Mouse (Mus musculus): ENCODE measurements at regions not wholly inside any gene's neighbourhood (a gene's known extent, or its start where the extent isn't known, plus 50 kb on each side); places are given as distances from the start of the nearest gene placed in this dataset.

GRCm38 (mm10) chr15:97151793-97152192 is 95.1 kb upstream of the Pced1b start:
- Histone ChIP-seq H3K4me2 (replicated peaks; ENCODE audit: low read depth) (no peak overlapping the region), H3K4me3 (ENCODE audit: low read depth, low read length) (no peak overlapping the region), H3K9me3 (ENCODE audit: control insufficient read depth, low read length) (no peaks in the 10 kb centered on the region), H3K27me3 (ENCODE audit: control insufficient read depth, insufficient read depth, low read length) (no peaks in the 10 kb centered on the region), H3K4me1 (replicated peaks; ENCODE audit: control insufficient read depth, insufficient read depth) (no peaks in the 10 kb centered on the region), H3K27ac (replicated peaks) (no peak overlapping the region), H3K9ac (ENCODE audit: low read length) (no peak overlapping the region), H3K36me3 (ENCODE audit: control insufficient read depth, insufficient read depth, low read length) (no peaks in the 10 kb centered on the region)
- ATAC-seq (ENCODE audit: low FRiP score, low TSS enrichment) (no peak; the same call in 1 of the 2 replicates), DNase-seq (ENCODE audit: low spot score) (no peak)
- 79% methylated on average over 12 of the region's 12 CpGs for WGBS
- TF ChIP-seq EP300 (optimal IDR thresholded peaks at IDR 0.05) (no peak), CTCF (IDR thresholded peaks at IDR 0.05; ENCODE audit: low read depth) (no peak)

DNA sequence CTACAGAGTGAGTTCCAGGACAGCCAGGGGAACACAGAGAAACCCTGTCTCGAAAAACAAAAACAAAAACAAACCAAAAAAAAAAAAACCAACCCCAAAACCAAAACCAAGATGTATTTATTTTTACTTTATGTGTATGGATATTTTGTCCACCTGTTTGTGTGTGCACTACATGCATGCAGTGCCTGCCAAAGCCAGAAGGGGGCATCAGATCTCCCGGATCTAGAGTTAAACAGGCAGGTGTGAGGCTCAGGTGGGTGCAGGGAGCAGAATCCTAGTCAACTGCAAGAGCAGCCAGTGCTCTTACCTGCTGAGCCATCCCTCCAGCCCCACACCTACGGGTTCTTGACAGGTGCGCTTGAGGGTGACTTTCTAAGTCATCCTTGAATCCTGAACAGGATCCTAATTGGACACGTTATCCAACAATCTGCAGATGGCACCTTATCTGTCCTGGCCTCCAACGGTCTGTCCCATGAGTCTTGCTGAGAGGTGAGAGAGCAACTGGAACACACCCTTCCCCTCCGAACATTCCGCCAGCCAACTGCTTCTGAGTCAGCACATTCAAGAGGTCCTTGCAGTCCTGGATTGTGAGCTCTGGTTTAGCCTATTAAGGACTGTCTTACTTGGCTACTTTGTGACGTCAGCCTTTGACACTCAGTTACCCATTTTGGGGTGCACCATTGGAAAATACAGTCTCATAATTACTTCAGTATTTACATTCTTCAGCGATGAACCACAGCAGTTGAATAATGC is 95.4 kb upstream of the Slc38a4 start:
- Histone ChIP-seq H3K27ac (replicated peaks) (no peak overlapping the region), H3K9me3 (ENCODE audit: control insufficient read depth, low read length) (no peaks in the 10 kb centered on the region), H3K36me3 (ENCODE audit: control insufficient read depth, insufficient read depth, low read length) (no peaks in the 10 kb centered on the region), H3K27me3 (ENCODE audit: control insufficient read depth, insufficient read depth, low read length) (no peaks in the 10 kb centered on the region), H3K4me3 (ENCODE audit: low read depth, low read length) (no peak overlapping the region), H3K4me1 (replicated peaks; ENCODE audit: control insufficient read depth, insufficient read depth) (no peaks in the 10 kb centered on the region), H3K9ac (ENCODE audit: low read length) (no peak overlapping the region), H3K4me2 (replicated peaks; ENCODE audit: low read depth) (no peak overlapping the region)
- DNase-seq (ENCODE audit: low spot score) (no peak), ATAC-seq (ENCODE audit: low FRiP score, low TSS enrichment) (peak; percentile 47; the same call in 1 of the 2 replicates)
- 78% methylated on average over 10 of the region's 10 CpGs for WGBS
- TF ChIP-seq CTCF (IDR thresholded peaks at IDR 0.05; ENCODE audit: low read depth) (peak; percentile 38), EP300 (optimal IDR thresholded peaks at IDR 0.05) (no peak)

DNA sequence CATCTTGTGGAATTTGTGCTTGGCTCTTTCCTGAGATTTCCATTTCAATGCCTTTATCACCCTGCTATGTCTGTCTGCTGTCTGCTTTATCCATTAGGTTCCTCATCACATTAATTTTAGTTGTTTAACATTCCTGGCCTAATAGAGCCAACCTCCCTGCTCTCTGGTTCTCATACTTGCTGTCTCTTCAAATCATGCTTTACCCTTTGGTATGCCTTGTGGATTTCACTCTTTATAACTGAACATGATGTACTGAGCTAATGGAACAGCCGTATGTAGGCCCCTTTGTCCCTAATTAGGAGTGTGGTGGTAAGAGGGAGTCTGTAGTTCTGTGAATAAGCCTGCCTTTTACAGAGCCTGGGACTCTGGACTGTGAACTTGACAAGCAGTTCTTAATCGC is 86.2 kb upstream of the Slc38a4 start:
- 0 out of 2 replicates have a peak, but pooled peaks cover 4% of the 10 kb centered on the region for H3K9me3 ChIP-seq (ENCODE audit: control insufficient read depth, low read length)
- H3K9ac ChIP-seq (ENCODE audit: low read length), result no peak overlapping the region
- no peak overlapping the region for H3K4me3 ChIP-seq (ENCODE audit: low read depth, low read length)
- DNase-seq (ENCODE audit: low spot score) (no peak), ATAC-seq (ENCODE audit: low FRiP score, low TSS enrichment) (no peak)
- 58% methylated on average over 2 of the region's 2 CpGs for WGBS
- no peak overlapping the region for H3K4me2 ChIP-seq (replicated peaks; ENCODE audit: low read depth)
- TF ChIP-seq EP300 (optimal IDR thresholded peaks at IDR 0.05) (no peak), CTCF (IDR thresholded peaks at IDR 0.05; ENCODE audit: low read depth) (no peak)
- H3K27ac ChIP-seq (replicated peaks), result no peak overlapping the region
- H3K4me1 ChIP-seq (replicated peaks; ENCODE audit: control insufficient read depth, insufficient read depth), result no peaks in the 10 kb centered on the region
- H3K27me3 ChIP-seq (ENCODE audit: control insufficient read depth, insufficient read depth, low read length), result no peaks in the 10 kb centered on the region
- no peaks in the 10 kb centered on the region for H3K36me3 ChIP-seq (ENCODE audit: control insufficient read depth, insufficient read depth, low read length)

DNA sequence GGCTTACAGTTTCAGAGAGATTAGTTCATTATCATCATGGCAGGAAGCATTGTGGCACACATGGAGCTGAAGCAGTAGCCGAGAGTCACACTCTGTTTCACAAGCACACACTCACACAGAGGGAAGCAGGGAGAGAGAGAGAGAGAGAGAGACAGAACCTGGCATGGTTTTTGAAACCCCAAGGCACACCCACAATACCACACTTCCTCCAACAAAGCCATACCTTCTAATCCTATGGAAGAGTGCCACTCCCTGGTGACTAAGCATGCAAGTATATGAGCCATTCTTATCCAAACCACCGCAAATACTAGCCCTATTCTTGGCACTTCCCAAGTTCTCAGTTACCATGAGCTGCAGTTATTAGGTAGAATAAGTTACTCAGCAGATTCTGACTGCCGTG is 82.5 kb upstream of the Slc38a4 start:
- WGBS, result 65% methylated on average over 3 of the region's 3 CpGs
- Histone ChIP-seq H3K9me3 (ENCODE audit: control insufficient read depth, low read length) (0 out of 2 replicates have a peak, but pooled peaks cover 4% of the 10 kb centered on the region), H3K9ac (ENCODE audit: low read length) (no peak overlapping the region), H3K4me1 (replicated peaks; ENCODE audit: control insufficient read depth, insufficient read depth) (no peaks in the 10 kb centered on the region), H3K4me3 (ENCODE audit: low read depth, low read length) (no peak overlapping the region), H3K4me2 (replicated peaks; ENCODE audit: low read depth) (no peak overlapping the region), H3K27me3 (ENCODE audit: control insufficient read depth, insufficient read depth, low read length) (no peaks in the 10 kb centered on the region), H3K36me3 (ENCODE audit: control insufficient read depth, insufficient read depth, low read length) (no peaks in the 10 kb centered on the region), H3K27ac (replicated peaks) (no peak overlapping the region)
- ATAC-seq (ENCODE audit: low FRiP score, low TSS enrichment) (peak; percentile 61; the same call in 1 of the 2 replicates), DNase-seq (ENCODE audit: low spot score) (no peak)
- TF ChIP-seq EP300 (optimal IDR thresholded peaks at IDR 0.05), result no peak
- TF ChIP-seq CTCF (IDR thresholded peaks at IDR 0.05; ENCODE audit: low read depth), result no peak

DNA sequence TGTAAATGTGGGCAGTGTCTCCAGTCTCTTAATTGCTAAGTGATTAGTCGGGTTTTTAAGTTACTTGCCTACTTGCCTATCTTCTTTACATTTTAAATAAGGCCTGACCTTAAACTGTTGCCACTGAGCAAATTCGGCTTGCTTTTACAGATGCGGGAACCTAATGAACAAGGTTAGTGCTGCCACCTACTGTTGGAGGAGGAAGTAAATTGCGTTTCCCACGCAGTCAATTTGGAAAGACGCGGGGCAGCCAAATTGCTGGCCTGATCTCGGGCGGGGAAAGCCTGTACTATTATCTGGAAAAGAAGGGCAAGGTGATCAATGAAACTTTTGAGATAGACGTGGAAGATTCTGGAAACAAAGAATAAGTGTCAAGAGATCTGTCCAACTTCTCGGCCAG is 79.5 kb upstream of the Slc38a4 start:
- H3K27ac ChIP-seq (replicated peaks), result no peak overlapping the region
- no peaks in the 10 kb centered on the region for H3K27me3 ChIP-seq (ENCODE audit: control insufficient read depth, insufficient read depth, low read length)
- no peak overlapping the region for H3K4me2 ChIP-seq (replicated peaks; ENCODE audit: low read depth)
- WGBS, result 6% methylated on average over 11 of the region's 11 CpGs
- H3K36me3 ChIP-seq (ENCODE audit: control insufficient read depth, insufficient read depth, low read length), result no peaks in the 10 kb centered on the region
- H3K9me3 ChIP-seq (ENCODE audit: control insufficient read depth, low read length), result 0 out of 2 replicates have a peak, but pooled peaks cover 4% of the 10 kb centered on the region
- H3K4me3 ChIP-seq (ENCODE audit: low read depth, low read length), result no peak overlapping the region
- ATAC-seq (ENCODE audit: low FRiP score, low TSS enrichment), result no peak
- no peak for TF ChIP-seq EP300 (optimal IDR thresholded peaks at IDR 0.05)
- TF ChIP-seq CTCF (IDR thresholded peaks at IDR 0.05; ENCODE audit: low read depth), result peak; percentile 91
- no peaks in the 10 kb centered on the region for H3K4me1 ChIP-seq (replicated peaks; ENCODE audit: control insufficient read depth, insufficient read depth)
- H3K9ac ChIP-seq (ENCODE audit: low read length), result no peak overlapping the region
- DNase-seq (ENCODE audit: low spot score), result peak; percentile 32

- H3K4me1 ChIP-seq (replicated peaks; ENCODE audit: control insufficient read depth, insufficient read depth), result no peaks in the 10 kb centered on the region
- no peak overlapping the region for H3K9ac ChIP-seq (ENCODE audit: low read length)
- H3K36me3 ChIP-seq (ENCODE audit: control insufficient read depth, insufficient read depth, low read length), result no peaks in the 10 kb centered on the region
- WGBS, result 89% methylated on average over 8 of the region's 8 CpGs
- no peak overlapping the region for H3K4me2 ChIP-seq (replicated peaks; ENCODE audit: low read depth)
- ATAC-seq (ENCODE audit: low FRiP score, low TSS enrichment) (no peak), DNase-seq (ENCODE audit: low spot score) (no peak)
- no peaks in the 10 kb centered on the region for H3K9me3 ChIP-seq (ENCODE audit: control insufficient read depth, low read length)
- no peak for TF ChIP-seq CTCF (IDR thresholded peaks at IDR 0.05; ENCODE audit: low read depth)
- TF ChIP-seq EP300 (optimal IDR thresholded peaks at IDR 0.05), result no peak
- H3K4me3 ChIP-seq (ENCODE audit: low read depth, low read length), result no peak overlapping the region
- no peaks in the 10 kb centered on the region for H3K27me3 ChIP-seq (ENCODE audit: control insufficient read depth, insufficient read depth, low read length)
- no peak overlapping the region for H3K27ac ChIP-seq (replicated peaks)
Observed at GRCm38 (mm10) chr15:97127771-97128170, 72.0 kb upstream of the Slc38a4 start.

All from stomach, postnatal 0 days (tissue).